Mouse (Mus musculus): ENCODE measurements around the gene Ptprh. TPM values are rescaled to one million over a fixed set of nuclear protein-coding genes. Genes with fewer than 3 reads are reported as not detected.

Gene Ptprh
- polyA plus RNA-seq, 1 experiment = 0.08 TPM

DNA sequence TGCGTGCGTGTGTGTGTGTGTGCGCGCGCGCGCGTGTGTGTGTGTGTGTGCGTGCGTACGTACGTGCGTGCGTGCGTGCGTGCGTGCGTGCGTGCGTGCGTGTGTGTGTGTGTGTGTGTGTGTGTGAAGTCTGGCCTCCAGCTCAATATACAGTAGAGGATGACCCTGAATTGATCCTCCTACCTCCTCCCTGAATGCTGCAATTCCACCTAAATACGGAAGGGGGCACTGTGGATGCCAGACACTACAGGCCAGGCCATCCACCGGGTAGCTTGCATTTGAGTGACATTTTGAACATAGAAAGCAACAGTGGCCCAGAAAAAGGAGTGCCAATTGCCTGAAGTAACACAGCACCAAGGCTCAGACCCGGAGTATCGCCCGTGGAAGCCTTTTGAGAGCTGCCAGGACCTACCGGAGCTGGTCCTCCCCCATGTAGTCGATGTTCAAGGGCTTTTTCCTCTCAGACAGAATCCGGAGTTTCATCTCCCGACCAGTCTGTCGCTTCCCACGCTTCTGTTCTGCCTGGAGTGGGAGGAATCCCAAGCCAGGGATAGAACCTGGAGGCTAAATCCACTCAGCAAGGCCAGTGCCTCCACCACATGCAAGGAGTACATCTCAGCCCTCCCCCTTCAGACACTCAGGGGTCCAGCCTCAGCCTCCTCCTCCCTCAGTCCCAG, 95.6 kb downstream of the Ptprh start:
- TF ChIP-seq CTCF (IDR thresholded peaks at IDR 0.05; ENCODE audit: insufficient read depth, low read length) (peak; percentile 35), POLR2A (IDR thresholded peaks at IDR 0.05; ENCODE audit: borderline replicate concordance, extremely low read depth, low read depth, low read length) (no peak)
- no peaks in the 10 kb centered on the region for H3K4me1 ChIP-seq (ENCODE audit: control insufficient read depth, insufficient read depth, low read length)
- 80% methylated on average over 32 of the region's 32 CpGs for WGBS
- DNase-seq = no peak
- H3K4me3 ChIP-seq (replicated peaks; ENCODE audit: extremely low read depth, low read depth, low read length) = no peak overlapping the region

DNA sequence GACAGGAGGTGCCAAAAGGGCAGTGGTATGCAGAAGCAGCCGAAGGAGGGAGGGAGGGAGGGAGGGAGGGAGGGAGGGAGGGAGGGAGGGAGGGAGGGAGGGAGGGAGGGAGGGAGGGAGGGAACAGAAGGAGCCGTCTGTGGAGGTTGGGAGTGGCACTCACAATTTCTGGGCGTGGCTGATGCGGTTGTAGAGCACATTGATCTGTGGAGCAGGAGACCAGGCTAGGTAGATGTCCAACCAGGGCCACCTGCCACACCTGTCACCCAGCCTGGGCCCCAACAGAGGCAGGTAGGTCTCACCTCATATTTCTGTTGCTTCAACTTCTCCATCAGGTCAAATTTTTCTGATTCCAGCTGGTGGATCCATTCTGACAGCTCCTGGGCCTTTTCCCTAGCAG, 96.6 kb downstream of the Ptprh start:
- Histone ChIP-seq H3K4me3 (replicated peaks; ENCODE audit: extremely low read depth, low read depth, low read length) (no peak overlapping the region), H3K4me1 (ENCODE audit: control insufficient read depth, insufficient read depth, low read length) (no peaks in the 10 kb centered on the region)
- no peak for DNase-seq
- TF ChIP-seq POLR2A (IDR thresholded peaks at IDR 0.05; ENCODE audit: borderline replicate concordance, extremely low read depth, low read depth, low read length) (no peak), CTCF (IDR thresholded peaks at IDR 0.05; ENCODE audit: insufficient read depth, low read length) (no peak)
- 60% methylated on average over 3 of the region's 4 CpGs for WGBS

DNA sequence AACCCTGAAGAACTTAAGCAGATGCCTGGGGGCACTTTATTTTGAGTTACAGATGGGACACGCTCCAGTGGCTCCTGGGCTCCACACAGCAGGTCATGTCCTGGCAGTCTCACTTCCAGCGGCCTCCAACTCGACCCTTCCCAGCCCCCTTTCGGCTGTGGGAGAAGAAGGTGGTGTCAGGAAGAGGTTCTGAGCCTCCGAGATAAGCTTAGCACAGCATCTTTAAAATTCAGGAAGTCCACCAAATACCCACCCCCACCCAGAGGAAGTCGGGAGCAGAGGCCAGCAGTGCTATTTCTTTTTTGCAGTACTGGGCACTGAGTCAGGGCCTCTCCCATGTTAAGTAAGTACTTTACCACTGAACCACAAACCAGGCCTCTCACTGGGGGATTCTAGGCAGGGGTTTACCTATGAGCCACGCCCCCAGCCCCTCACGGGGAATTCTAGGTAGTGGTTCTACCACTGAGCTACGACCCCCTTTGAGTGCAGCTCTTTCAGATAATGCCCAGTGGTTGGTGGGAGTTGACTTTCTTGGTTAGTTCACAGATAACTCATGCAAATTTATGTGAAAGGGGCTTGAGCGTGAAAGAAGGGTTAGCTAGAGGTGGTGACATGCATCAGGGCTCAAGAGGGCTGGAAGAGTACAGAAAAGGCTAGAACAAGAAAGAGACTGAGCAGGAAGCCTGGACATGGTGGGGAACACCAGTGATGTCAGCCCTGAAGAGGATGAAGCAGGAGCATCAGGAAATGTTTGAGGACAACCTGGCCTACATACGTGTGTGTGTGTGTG, 99.0 kb downstream of the Ptprh start:
- Histone ChIP-seq H3K4me1 (ENCODE audit: control insufficient read depth, insufficient read depth, low read length) (peaks cover 4% of the 10 kb centered on the region; the same call in 1 of the 2 replicates), H3K4me3 (replicated peaks; ENCODE audit: extremely low read depth, low read depth, low read length) (no peak overlapping the region)
- 45% methylated on average over 11 of the region's 11 CpGs for WGBS
- no peak for DNase-seq
- no peak for TF ChIP-seq CTCF (IDR thresholded peaks at IDR 0.05; ENCODE audit: insufficient read depth, low read length)

DNA sequence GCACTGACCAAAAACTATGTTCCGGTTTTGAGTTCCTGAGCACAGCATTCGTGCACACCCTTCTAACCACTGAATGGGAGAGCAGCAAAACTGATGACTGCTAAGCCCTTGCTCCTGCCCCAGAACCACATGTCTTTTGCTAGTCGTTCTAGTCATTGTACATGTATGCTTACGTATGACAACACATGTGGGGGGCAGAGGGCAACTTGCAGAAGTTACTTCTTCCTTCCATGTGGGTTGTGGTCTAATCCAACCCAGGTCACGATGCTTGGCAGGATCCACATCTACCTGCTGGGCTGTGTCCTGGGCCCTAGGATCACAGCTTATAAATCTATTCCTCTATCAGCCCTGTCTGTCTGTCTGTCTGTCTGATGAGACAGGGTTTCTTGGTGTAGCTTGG, 100.0 kb downstream of the Ptprh start:
- DNase-seq = no peak
- TF ChIP-seq POLR2A (IDR thresholded peaks at IDR 0.05; ENCODE audit: borderline replicate concordance, extremely low read depth, low read depth, low read length) (no peak), CTCF (IDR thresholded peaks at IDR 0.05; ENCODE audit: insufficient read depth, low read length) (no peak)
- Histone ChIP-seq H3K4me1 (ENCODE audit: control insufficient read depth, insufficient read depth, low read length) (peaks cover 10% of the 10 kb centered on the region), H3K4me3 (replicated peaks; ENCODE audit: extremely low read depth, low read depth, low read length) (no peak overlapping the region)
- 74% methylated on average over 5 of the region's 5 CpGs for WGBS

DNA sequence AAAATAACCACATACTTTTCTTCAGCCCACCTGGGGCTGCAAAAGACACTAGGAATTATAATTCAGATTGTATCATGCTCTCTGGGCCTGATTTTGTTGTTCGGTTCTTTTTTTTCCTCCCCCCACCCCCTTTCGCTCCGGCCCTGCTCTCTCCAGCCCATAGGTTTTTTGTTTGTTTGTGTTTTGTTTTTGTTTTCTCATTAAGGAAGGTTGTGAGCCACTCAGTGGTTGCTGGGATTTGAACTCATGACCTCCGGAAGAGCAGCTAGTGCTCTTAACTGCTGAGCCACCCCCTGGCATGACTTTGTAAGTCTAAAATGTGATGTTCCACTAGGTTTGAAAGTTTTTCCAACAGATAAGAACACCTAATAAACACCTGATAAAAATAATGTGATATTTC, 100.7 kb downstream of the Ptprh start:
- H3K4me3 ChIP-seq (replicated peaks; ENCODE audit: extremely low read depth, low read depth, low read length) = no peak overlapping the region

DNA sequence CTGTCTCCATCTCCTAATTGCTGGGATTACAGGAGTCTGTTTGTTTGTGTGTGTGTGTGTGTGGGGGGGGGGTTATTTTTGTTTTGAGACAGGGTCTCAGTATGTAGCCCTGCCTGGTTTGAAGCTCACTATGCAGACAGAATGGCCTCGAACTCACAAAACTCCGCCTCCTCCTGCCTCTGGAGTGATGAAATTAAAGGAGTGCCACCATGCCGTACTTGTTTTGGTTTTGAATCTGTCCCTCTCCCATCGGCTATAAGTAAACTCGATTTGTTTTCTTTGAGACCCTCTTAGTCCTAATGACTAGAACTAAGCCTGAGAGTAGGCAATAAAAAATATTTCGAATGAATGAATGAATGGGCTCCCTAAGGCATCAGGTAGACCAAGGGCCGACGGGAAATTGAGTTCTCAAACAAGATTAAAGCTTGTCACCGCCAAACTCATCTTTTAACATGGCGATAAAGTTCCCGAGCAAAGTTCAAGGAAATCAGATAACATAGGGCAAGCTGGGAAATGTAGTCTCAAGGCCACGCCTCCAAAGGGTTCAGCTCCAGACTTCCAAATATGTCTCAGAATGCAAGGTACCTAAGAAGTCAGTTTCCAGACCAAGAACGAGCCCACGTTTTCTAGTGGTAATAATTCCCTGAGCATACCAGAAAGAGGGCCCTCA, 101.3 kb downstream of the Ptprh start:
- TF ChIP-seq CTCF (IDR thresholded peaks at IDR 0.05; ENCODE audit: insufficient read depth, low read length) (no peak), POLR2A (IDR thresholded peaks at IDR 0.05; ENCODE audit: borderline replicate concordance, extremely low read depth, low read depth, low read length) (no peak)
- no peak for DNase-seq

More for the DNA sequence above, 100.7 kb downstream of the Ptprh start:
- WGBS = 74% methylated on average over 4 of the region's 4 CpGs
- TF ChIP-seq CTCF (IDR thresholded peaks at IDR 0.05; ENCODE audit: insufficient read depth, low read length) (no peak), POLR2A (IDR thresholded peaks at IDR 0.05; ENCODE audit: borderline replicate concordance, extremely low read depth, low read depth, low read length) (no peak)
- no peak for DNase-seq
- peaks cover 13% of the 10 kb centered on the region for H3K4me1 ChIP-seq (ENCODE audit: control insufficient read depth, insufficient read depth, low read length)

DNA sequence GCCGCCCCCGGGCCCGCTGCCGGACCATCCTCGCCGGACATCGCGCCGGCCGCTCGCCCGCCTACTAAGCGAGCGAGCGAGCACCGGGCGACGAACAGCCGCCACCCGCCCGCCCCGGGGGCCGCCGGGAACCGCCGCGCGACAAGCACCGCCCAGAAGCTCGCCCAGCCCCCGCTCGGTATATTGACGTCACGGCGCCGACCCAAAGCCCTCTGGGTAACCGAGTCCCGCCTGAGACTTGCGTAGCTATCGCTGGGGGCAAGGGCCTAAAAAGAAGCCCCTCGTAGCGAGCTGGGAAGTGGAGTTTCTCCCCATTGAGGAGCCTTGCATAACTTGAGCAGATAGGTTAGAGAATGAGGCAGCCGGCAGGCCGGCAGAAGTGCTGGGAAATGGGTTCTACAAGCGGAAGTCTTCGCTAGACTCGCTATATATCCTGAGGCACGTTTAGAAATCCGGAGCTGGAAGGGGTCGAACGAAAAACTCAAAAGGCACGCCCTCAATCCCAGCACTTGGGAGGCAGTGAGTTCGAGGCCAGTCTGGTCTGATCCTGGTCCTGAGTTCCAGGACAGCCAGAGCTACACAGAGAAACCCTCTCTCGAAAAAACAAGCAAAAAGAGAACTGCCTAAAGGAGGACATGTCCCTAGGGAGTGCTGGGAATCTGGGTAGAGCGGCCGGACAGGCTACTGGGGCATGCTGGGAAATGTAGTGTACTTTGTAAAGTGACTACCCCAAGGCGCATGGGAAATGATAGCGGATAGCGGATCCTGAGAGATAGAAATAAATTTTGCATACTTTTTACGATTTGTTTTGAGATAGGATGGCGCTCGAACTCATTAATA, 102.1 kb downstream of the Ptprh start, which contains the start of gene Ppp1r12c:
TSS of gene Ppp1r12c (minus strand) at position 123 of the 840 bp plus-strand sequence.
- 1% methylated on average over 50 of the region's 62 CpGs for WGBS
- peak; percentile 97 for DNase-seq
- Histone ChIP-seq H3K4me1 (ENCODE audit: control insufficient read depth, insufficient read depth, low read length) (peaks cover 20% of the 10 kb centered on the region), H3K4me3 (replicated peaks; ENCODE audit: extremely low read depth, low read depth, low read length) (peak within 1 kb of the TSS; percentile 97)
- TF ChIP-seq CTCF (IDR thresholded peaks at IDR 0.05; ENCODE audit: insufficient read depth, low read length) (no peak), POLR2A (IDR thresholded peaks at IDR 0.05; ENCODE audit: borderline replicate concordance, extremely low read depth, low read depth, low read length) (peak; percentile 74; the same call in 1 of the 2 replicates)

More for the DNA sequence above, 101.3 kb downstream of the Ptprh start:
- WGBS = 13% methylated on average over 14 of the region's 14 CpGs
- peak overlapping the region; percentile 27 for H3K4me3 ChIP-seq (replicated peaks; ENCODE audit: extremely low read depth, low read depth, low read length)
- peaks cover 15% of the 10 kb centered on the region for H3K4me1 ChIP-seq (ENCODE audit: control insufficient read depth, insufficient read depth, low read length)

DNA sequence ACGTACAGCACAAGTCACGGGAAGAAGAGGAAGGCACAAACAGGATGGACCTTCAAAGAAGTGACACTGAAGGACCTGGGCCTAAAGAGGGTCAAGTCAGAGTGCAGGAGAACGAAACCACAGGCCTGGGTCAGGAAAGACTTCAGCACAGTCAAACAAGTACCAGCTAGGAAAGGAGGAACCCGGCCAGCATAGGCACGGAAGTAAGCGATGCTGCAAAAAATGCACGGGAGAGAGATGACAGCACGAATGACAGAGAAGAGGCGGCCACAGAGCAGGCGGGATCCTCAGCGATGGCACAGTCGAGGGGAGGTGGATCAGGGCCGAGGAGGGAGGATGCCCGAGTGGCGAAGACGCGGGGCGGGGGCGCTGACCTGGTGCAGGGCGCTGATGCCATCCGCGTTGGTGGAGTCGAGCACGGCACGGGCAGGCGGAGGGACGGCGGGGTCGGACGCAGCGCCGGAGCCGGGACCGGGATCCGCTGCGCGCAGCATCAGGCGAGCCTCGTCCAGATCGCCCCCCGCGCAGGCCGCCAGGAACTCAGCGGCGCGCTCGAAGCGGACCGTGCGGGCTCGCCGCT, 102.9 kb downstream of the Ptprh start:
- no peak for TF ChIP-seq POLR2A (IDR thresholded peaks at IDR 0.05; ENCODE audit: borderline replicate concordance, extremely low read depth, low read depth, low read length)
- TF ChIP-seq CTCF (IDR thresholded peaks at IDR 0.05; ENCODE audit: insufficient read depth, low read length) = no peak
- DNase-seq = peak; percentile 53

More for the DNA sequence above, 102.9 kb downstream of the Ptprh start:
- H3K4me3 ChIP-seq (replicated peaks; ENCODE audit: extremely low read depth, low read depth, low read length) = peak overlapping the region; percentile 97
- WGBS = under 1% methylated on average over 48 of the region's 52 CpGs
- peaks cover 20% of the 10 kb centered on the region for H3K4me1 ChIP-seq (ENCODE audit: control insufficient read depth, insufficient read depth, low read length)

Data from lung, adult 2 months (tissue).